Mouse (Mus musculus): ENCODE measurements around the gene Cabp4.

The Cabp4 gene

GRCm38 (mm10) chr19:4102626-4103025 lies 41.2 kb downstream of the Cabp4 start:
- in situ Hi-C loops (cut with MseI, MboI): no loop called here

- in situ Hi-C loops (cut with MseI, MboI): no loop called here
Observed at GRCm38 (mm10) chr19:4102049-4102448, 41.8 kb downstream of the Cabp4 start.

GRCm38 (mm10) chr19:4101466-4101865 lies 42.4 kb downstream of the Cabp4 start:
- in situ Hi-C loops (cut with MseI, MboI): no loop called here

GRCm38 (mm10) chr19:4100718-4101261 lies 43.0 kb downstream of the Cabp4 start:
- in situ Hi-C loops (cut with MseI, MboI): no loop called here

GRCm38 (mm10) chr19:4099837-4100717 lies 43.8 kb downstream of the Cabp4 start, which contains the start of gene Pitpnm1:
TSS of gene Pitpnm1 (plus strand) at chr19:4099998.
- in situ Hi-C loops (cut with MseI, MboI): no loop called here

GRCm38 (mm10) chr19:4099056-4099455 lies 44.8 kb downstream of the Cabp4 start:
- in situ Hi-C loops (cut with MseI, MboI): no loop called here

- in situ Hi-C loops (cut with MseI, MboI): no loop called here
Observed at GRCm38 (mm10) chr19:4098426-4098825, 45.4 kb downstream of the Cabp4 start.

GRCm38 (mm10) chr19:4097441-4097825 lies 46.4 kb downstream of the Cabp4 start:
- in situ Hi-C loops (cut with MseI, MboI): no loop called here

GRCm38 (mm10) chr19:4096642-4097440 lies 47.0 kb downstream of the Cabp4 start, which contains the start of gene Cdk2ap2:
TSS of gene Cdk2ap2 (plus strand) at chr19:4097182.
- in situ Hi-C loops (cut with MseI, MboI): no loop called here

- in situ Hi-C loops (cut with MseI, MboI): no loop called here
Observed at GRCm38 (mm10) chr19:4095802-4096201, 48.0 kb downstream of the Cabp4 start.

- in situ Hi-C loops (cut with MseI, MboI): no loop called here
Observed at GRCm38 (mm10) chr19:4094774-4095303, 49.0 kb downstream of the Cabp4 start.

- in situ Hi-C loops (cut with MseI, MboI): no loop called here
Observed at GRCm38 (mm10) chr19:4094348-4094747, 49.5 kb downstream of the Cabp4 start.

GRCm38 (mm10) chr19:4093772-4094171 lies 50.1 kb downstream of the Cabp4 start:
- in situ Hi-C loops (cut with MseI, MboI): no loop called here

GRCm38 (mm10) chr19:4092750-4093149 lies 51.1 kb downstream of the Cabp4 start:
- in situ Hi-C loops (cut with MseI, MboI): no loop called here

GRCm38 (mm10) chr19:4091383-4091782 lies 52.5 kb downstream of the Cabp4 start:
- in situ Hi-C loops (cut with MseI, MboI): no loop called here

GRCm38 (mm10) chr19:4090446-4090845 lies 53.4 kb downstream of the Cabp4 start:
- in situ Hi-C loops (cut with MseI, MboI): no loop called here

- in situ Hi-C loops (cut with MseI, MboI): loop anchor here (5.0 kb wide), 1 partner anchor 37 kb away; no protein-coding TSS in a partner anchor
Observed at GRCm38 (mm10) chr19:4089128-4089527, 54.7 kb downstream of the Cabp4 start.

- in situ Hi-C loops (cut with MseI, MboI): loop anchor here (5.0 kb wide), 1 partner anchor 36 kb away; no protein-coding TSS in a partner anchor
Observed at GRCm38 (mm10) chr19:4088146-4088545, 55.7 kb downstream of the Cabp4 start.

GRCm38 (mm10) chr19:4087090-4087489 lies 56.7 kb downstream of the Cabp4 start:
- in situ Hi-C loops (cut with MseI, MboI): loop anchor here (5.0 kb wide), 1 partner anchor 35 kb away; no protein-coding TSS in a partner anchor

- in situ Hi-C loops (cut with MseI, MboI): loop anchor here (5.0 kb wide), 1 partner anchor 34 kb away; no protein-coding TSS in a partner anchor
Observed at GRCm38 (mm10) chr19:4086156-4086555, 57.7 kb downstream of the Cabp4 start.

All from mouse trophoblast stem cell (cell line).